Mouse (Mus musculus) heart, postnatal 0 days (tissue): Measurements from ENCODE around the gene Zfp853.

ENCODE experiments used
- CTCF ChIP-seq: IDR thresholded peaks from 2 replicates; pipeline ENCODE4 v1.5.1; 2016; ENCODE audit warnings: antibody characterized with exemption, control low read depth, low read depth
- EP300 ChIP-seq: IDR thresholded peaks from 2 replicates; pipeline ENCODE4 v1.6.1; 2016; ENCODE audit warnings: antibody characterized with exemption, low read depth

- no peak for TF ChIP-seq CTCF
- TF ChIP-seq EP300 = no peak
Observed at GRCm38 (mm10) chr5:143292879-143293278, 544 bp downstream of the Zfp853 start.
